Mouse (Mus musculus) forebrain, embryonic 11.5 days (tissue): Measurements from ENCODE around the gene Plcz1. TPM values are rescaled to one million over a fixed set of nuclear protein-coding genes. Genes with fewer than 3 reads are reported as not detected.

Experiments
- ATAC-seq: fragments of 200-750 bp; cut with Nextera tagmentation; replicated peaks from 2 replicates; pipeline ENCODE4 v1.8.0; 2017; ENCODE audit warnings: moderate TSS enrichment; ENCODE audit not compliant: low FRiP score
- DNase-seq: peaks from one replicate; pipeline ENCODE4 v3.0.0-alpha.2; 2017; ENCODE audit warnings: low spot score
- H3K27ac ChIP-seq: fragments of 300-500 bp; sonication (generic); 2 replicates; pipeline ENCODE4 v1.5.1; 2014; ENCODE audit warnings: low read depth, low read length
- H3K27me3 ChIP-seq: fragments of 300-500 bp; sonication (generic); 2 replicates; pipeline ENCODE4 v1.6.1; 2014; ENCODE audit warnings: mild to moderate bottlenecking, low read length, mixed read lengths; ENCODE audit not compliant: control insufficient read depth, insufficient read depth
- H3K36me3 ChIP-seq: fragments of 300-500 bp; sonication (generic); 2 replicates; pipeline ENCODE4 v1.6.1; 2014; ENCODE audit warnings: mild to moderate bottlenecking, low read length, moderate library complexity, mixed read lengths; ENCODE audit not compliant: control insufficient read depth, insufficient read depth
- H3K4me1 ChIP-seq: fragments of 300-500 bp; sonication (generic); replicated peaks from 2 replicates; pipeline ENCODE4 v1.6.1; 2014; ENCODE audit warnings: low read length, mixed read lengths; ENCODE audit not compliant: control insufficient read depth, insufficient read depth
- H3K4me2 ChIP-seq: fragments of 300-500 bp; sonication (generic); 2 replicates; pipeline ENCODE4 v1.6.1; 2014; ENCODE audit warnings: low read depth, mild to moderate bottlenecking, low read length, moderate library complexity, mixed read lengths; ENCODE audit not compliant: severe bottlenecking
- H3K4me3 ChIP-seq: fragments of 300-500 bp; sonication (generic); 2 replicates; pipeline ENCODE4 v1.5.1; 2014; ENCODE audit warnings: low read depth, low read length
- H3K9ac ChIP-seq: fragments of 300-500 bp; sonication (generic); 2 replicates; pipeline ENCODE4 v1.6.1; 2014; ENCODE audit warnings: low read length
- H3K9me3 ChIP-seq: fragments of 300-500 bp; sonication (generic); 2 replicates; pipeline ENCODE4 v1.6.1; 2016; ENCODE audit warnings: low read length, mixed read lengths; ENCODE audit not compliant: control insufficient read depth
- WGBS: fragments of 180-500 bp; shearing (Covaris S2); extraction: QIAGEN DNeasy Blood & Tissue Kit; methylation state at CpG from one replicate; pipeline ENCODE4 v1.1.7; 2014; 5-methylcytosine and 5-hydroxymethylcytosine counted together
- polyA plus RNA-seq: library from polyadenylated mRNA; unstranded; fragments of >200 nt; fragmentation: Nextera tagmentation; extraction: Ambion mirVana; gene quantifications from 2 replicates; pipeline ENCODE4 v1.2.1, GENCODE M21; 2014

Gene Plcz1
- polyA plus RNA-seq: not detected in 2 replicates

DNA sequence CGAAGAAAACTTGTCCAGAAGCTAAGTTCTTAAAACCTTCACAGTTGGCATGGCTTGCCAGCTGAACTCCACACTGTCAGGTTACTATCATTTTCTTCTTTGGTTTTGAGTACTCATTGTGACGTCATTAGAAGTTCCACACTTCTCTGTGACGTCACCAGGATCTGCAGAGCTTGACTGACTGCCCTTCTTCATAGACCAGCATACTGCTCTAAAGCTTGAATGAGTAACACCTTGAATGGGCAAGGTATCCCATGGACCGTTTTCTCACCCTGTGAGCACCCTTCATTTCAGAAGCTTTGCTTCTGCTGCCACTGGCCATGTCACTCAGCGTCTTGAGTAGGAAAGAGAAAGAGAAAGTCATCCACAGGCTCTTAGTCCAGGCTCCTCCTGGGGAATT, at the start of gene Plcz1:
TSS of gene Plcz1 (minus strand) at position 101 of the 400 bp plus-strand sequence.
- no peak for ATAC-seq
- DNase-seq: no peak
- Histone ChIP-seq H3K4me1 (no peaks in the 10 kb centered on the region), H3K9me3 (no peaks in the 10 kb centered on the region), H3K9ac (no peak within 1 kb of the TSS), H3K4me2 (no peak within 1 kb of the TSS), H3K27me3 (no peaks in the 10 kb centered on the region), H3K27ac (no peak within 1 kb of the TSS), H3K4me3 (no peak within 1 kb of the TSS), H3K36me3 (no peaks in the 10 kb centered on the region)
- WGBS: 88% methylated on average over 5 of the region's 5 CpGs

DNA sequence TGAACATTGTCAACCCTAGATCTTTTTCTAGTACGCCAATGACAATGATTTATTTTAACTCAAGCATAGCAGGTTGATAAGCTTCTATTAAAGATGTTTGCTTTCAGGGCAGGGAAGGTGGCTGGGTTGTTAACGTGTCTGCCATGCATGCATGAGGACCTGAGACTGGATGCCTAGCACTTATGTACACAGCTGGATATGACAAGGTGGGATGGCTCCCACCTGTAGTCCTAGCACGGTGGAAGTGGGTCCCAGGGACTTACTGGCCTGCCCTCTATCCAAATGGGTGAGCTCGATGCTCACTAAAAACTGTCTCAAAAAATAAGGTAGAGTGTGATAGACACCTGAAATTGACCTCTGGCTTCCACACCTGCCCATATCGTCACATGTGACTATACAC, 48.6 kb upstream of the Plcz1 start:
- WGBS: 88% methylated on average over 5 of the region's 5 CpGs
- H3K9ac ChIP-seq: no peak overlapping the region
- DNase-seq (no peak), ATAC-seq (no peak)
- H3K36me3 ChIP-seq: no peaks in the 10 kb centered on the region
- no peak overlapping the region for H3K4me2 ChIP-seq
- H3K4me3 ChIP-seq: no peak overlapping the region
- H3K9me3 ChIP-seq: no peaks in the 10 kb centered on the region
- no peaks in the 10 kb centered on the region for H3K4me1 ChIP-seq
- no peak overlapping the region for H3K27ac ChIP-seq
- no peaks in the 10 kb centered on the region for H3K27me3 ChIP-seq

DNA sequence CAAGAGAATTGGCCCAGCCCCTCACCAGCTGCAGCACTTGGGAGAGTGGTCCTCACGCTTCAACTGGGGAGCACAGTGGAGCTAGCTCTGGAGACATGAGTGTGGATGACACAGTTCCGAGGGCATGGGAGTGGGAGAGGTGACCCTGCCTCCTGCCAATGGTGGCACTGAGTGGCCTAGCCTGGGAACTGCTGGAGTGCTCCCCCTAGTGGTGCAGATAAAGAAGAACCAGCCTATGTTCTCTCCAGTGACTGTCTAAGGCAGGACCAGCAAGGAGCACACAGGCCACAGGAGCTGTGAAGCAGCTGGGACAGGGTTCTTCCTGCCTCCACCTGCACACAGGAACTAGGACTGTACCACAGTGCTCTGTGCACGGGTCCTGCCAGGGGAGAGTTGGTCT, 40.5 kb upstream of the Plcz1 start:
- Histone ChIP-seq H3K36me3 (no peaks in the 10 kb centered on the region), H3K9me3 (no peaks in the 10 kb centered on the region), H3K9ac (no peak overlapping the region), H3K4me1 (no peaks in the 10 kb centered on the region), H3K4me2 (no peak overlapping the region), H3K4me3 (no peak overlapping the region), H3K27ac (no peak overlapping the region), H3K27me3 (no peaks in the 10 kb centered on the region)
- DNase-seq: no peak
- peak; percentile 58; the same call in 1 of the 2 replicates for ATAC-seq
- 75% methylated on average over 3 of the region's 3 CpGs for WGBS

DNA sequence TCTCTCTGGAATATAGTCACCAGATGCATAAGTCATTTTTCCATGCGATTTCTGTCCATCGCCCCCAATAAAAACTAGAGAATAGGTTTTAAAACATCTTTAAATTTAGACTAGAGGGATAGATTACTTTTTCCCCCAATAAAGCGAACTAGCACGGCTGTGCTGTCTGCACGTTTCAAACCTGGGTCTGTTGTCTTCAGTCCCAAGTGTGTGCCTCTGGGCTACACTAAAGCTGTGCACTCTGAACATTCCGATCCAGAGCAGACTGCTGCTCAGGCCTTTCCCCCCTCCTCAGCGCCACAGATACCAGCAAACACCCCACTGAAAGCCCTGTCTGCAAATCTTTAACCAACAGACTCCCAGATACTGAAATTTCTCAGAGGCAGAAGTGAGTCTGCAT, 39.7 kb upstream of the Plcz1 start:
- 86% methylated on average over 7 of the region's 7 CpGs for WGBS

DNA sequence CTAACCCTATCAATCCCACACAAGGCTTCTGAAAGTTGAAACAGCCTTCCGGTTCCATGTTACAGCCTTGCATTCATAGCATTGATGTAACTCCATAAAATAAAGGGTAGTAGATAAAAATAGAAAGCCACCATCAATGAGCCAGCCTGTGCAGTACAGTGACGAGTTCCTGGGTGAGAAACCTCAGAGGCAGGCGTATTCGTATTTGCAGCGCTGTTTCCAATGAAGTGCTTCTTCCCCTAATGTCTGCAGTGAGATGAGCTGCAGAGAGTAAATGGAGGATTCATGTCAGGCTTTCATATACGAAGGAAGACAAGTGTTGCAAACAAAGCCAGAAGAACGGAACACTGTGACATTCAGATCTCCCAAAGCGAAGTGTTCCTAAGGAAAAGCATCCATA, 27.9 kb upstream of the Plcz1 start:
- no peak overlapping the region for H3K4me3 ChIP-seq
- H3K27me3 ChIP-seq: no peaks in the 10 kb centered on the region
- 89% methylated on average over 8 of the region's 8 CpGs for WGBS
- no peak for DNase-seq
- H3K9ac ChIP-seq: no peak overlapping the region
- ATAC-seq: no peak
- no peaks in the 10 kb centered on the region for H3K36me3 ChIP-seq
- no peak overlapping the region for H3K4me2 ChIP-seq
- no peak overlapping the region for H3K27ac ChIP-seq
- H3K9me3 ChIP-seq: no peaks in the 10 kb centered on the region; the same call in 1 of the 2 replicates
- no peaks in the 10 kb centered on the region for H3K4me1 ChIP-seq

More for the DNA sequence above, 39.7 kb upstream of the Plcz1 start:
- H3K4me2 ChIP-seq: no peak overlapping the region
- no peaks in the 10 kb centered on the region for H3K27me3 ChIP-seq
- DNase-seq (no peak), ATAC-seq (no peak)
- no peaks in the 10 kb centered on the region for H3K9me3 ChIP-seq
- no peaks in the 10 kb centered on the region for H3K36me3 ChIP-seq
- no peak overlapping the region for H3K9ac ChIP-seq
- H3K27ac ChIP-seq: no peak overlapping the region
- H3K4me3 ChIP-seq: no peak overlapping the region
- no peaks in the 10 kb centered on the region for H3K4me1 ChIP-seq

DNA sequence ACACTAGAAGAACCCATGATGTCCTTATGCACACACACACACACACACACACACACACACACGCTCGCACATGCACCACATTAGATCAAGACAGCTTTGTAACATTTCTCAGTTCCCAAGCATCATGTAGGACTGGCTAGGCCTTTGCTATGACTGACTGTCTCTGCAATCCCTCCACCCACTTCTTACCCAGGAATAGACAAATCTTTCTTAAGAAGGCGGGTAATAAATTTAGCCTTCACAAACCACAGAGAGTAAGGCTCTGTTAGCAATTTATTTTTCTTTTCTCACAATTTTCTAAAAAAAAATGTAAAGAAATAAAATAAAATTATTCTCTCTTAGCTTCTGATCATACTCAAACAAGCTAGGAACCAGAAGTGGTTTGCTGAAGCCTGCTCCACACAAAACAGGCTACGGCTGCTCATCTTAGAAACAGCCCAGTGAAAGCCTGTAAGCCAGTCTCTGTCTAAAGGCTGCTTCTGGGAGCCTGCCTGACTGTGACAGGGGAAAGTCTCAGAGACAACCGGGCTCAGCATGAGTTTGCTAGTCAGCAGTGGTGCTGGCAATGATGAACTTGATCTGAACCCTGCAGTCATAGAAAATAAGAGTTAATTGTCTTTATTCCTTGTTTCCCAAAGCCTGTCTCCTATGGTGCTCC, 13.1 kb upstream of the Plcz1 start:
- Histone ChIP-seq H3K4me3 (no peak overlapping the region), H3K9ac (no peak overlapping the region), H3K4me1 (no peaks in the 10 kb centered on the region), H3K27ac (no peak overlapping the region), H3K4me2 (no peak overlapping the region), H3K9me3 (no peaks in the 10 kb centered on the region), H3K36me3 (no peaks in the 10 kb centered on the region), H3K27me3 (no peaks in the 10 kb centered on the region)
- 83% methylated on average over 5 of the region's 5 CpGs for WGBS
- ATAC-seq (no peak), DNase-seq (no peak)

DNA sequence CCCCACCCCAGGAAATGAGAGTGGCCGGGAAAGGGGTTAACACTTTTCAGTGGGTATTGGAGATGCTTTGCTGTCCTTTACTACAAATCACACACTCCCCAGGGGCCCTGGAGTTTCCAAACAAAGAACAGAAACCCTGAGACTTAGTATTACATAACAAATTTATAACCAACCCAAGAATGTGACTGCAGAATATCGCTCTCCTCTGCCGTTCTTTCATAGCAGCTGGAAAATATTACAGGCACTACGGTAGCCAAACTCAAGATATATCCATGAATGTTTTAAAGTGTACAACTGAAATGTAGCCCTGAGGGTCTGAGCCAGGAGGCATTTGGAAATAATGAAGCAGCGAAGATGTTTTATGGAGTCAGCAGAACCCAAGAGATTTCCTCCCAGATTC, 10.2 kb upstream of the Plcz1 start:
- ATAC-seq: no peak
- H3K9ac ChIP-seq: no peak overlapping the region
- 89% methylated on average over 5 of the region's 5 CpGs for WGBS
- no peaks in the 10 kb centered on the region for H3K36me3 ChIP-seq
- H3K4me1 ChIP-seq: no peaks in the 10 kb centered on the region
- H3K9me3 ChIP-seq: no peaks in the 10 kb centered on the region
- DNase-seq: no peak
- no peak overlapping the region for H3K4me2 ChIP-seq
- H3K27ac ChIP-seq: no peak overlapping the region
- no peaks in the 10 kb centered on the region for H3K27me3 ChIP-seq
- no peak overlapping the region for H3K4me3 ChIP-seq

DNA sequence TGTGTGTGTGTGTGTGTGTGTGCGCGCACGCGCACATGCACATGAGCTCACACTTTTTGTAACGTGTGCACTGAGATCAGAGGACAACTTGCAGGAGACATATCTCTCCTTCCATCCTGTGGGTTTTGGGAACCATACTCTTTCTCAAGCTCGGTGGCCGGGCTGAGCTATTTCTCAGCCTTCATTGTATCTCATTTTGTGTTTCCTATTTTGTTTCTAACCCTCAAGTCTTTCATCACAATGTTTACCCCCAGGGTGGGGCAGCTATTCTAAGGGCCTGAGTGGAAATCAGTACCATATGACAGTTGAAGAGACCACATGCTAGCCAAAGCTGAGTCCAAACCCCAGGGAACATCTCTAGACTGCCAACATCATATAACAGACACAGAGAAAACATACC, 305 bp downstream of the Plcz1 start, which contains the start of gene Capza3:
TSS of gene Capza3 (plus strand) at position 301 of the 400 bp plus-strand sequence.
- no peak within 1 kb of the TSS for H3K4me3 ChIP-seq
- ATAC-seq (no peak), DNase-seq (no peak)
- no peak within 1 kb of the TSS for H3K9ac ChIP-seq
- no peak within 1 kb of the TSS for H3K27ac ChIP-seq
- no peaks in the 10 kb centered on the region for H3K4me1 ChIP-seq
- H3K9me3 ChIP-seq: no peaks in the 10 kb centered on the region
- no peaks in the 10 kb centered on the region for H3K27me3 ChIP-seq
- no peak within 1 kb of the TSS for H3K4me2 ChIP-seq
- WGBS: 92% methylated on average over 7 of the region's 7 CpGs
- no peaks in the 10 kb centered on the region for H3K36me3 ChIP-seq

DNA sequence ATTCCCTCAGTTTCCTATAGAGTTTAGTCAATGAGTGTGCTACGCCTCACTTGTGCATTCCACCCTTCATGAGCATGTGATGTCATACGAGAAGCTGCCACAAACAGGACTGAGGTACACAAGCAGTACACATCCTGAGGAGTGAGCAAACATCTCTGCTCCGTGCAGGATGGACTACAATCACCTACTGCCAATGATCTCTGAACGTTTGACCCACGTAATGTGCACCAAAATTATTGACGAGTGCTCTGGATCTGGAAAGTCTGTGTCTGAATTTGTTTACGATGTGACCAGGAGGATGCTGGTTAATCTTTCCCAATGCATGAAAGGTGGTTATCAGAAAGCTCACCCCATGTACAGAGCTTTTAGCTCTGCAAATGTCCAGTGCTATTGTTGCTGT, 16.9 kb downstream of the Plcz1 start:
- Histone ChIP-seq H3K27me3 (no peaks in the 10 kb centered on the region), H3K36me3 (no peaks in the 10 kb centered on the region), H3K27ac (no peak overlapping the region), H3K4me1 (no peaks in the 10 kb centered on the region), H3K9ac (no peak overlapping the region), H3K4me3 (no peak overlapping the region), H3K9me3 (no peaks in the 10 kb centered on the region), H3K4me2 (no peak overlapping the region)
- WGBS: 88% methylated on average over 7 of the region's 7 CpGs
- DNase-seq: no peak
- ATAC-seq: no peak
